Mouse (Mus musculus) intestine, embryonic 16.5 days (tissue): ENCODE measurements around the gene Ercc1. TPM values are rescaled to one million over a fixed set of nuclear protein-coding genes. Genes with fewer than 3 reads are reported as not detected.

Source experiments
- ATAC-seq: fragments of 200-750 bp; cut with Nextera tagmentation; 2 replicates; pipeline ENCODE4 v1.8.0; 2017; ENCODE audit warnings: moderate TSS enrichment, moderate library complexity
- H3K27ac ChIP-seq: fragments of 300-500 bp; sonication (generic); 2 replicates; pipeline ENCODE4 v1.5.1; 2014; ENCODE audit warnings: mild to moderate bottlenecking, low read length
- H3K27me3 ChIP-seq: fragments of 300-500 bp; sonication (generic); replicated peaks from 2 replicates; pipeline ENCODE4 v1.6.1; 2014; ENCODE audit warnings: low read length, control low read depth, mixed read lengths; ENCODE audit not compliant: control insufficient read depth, insufficient read depth
- H3K36me3 ChIP-seq: fragments of 300-500 bp; sonication (generic); 2 replicates; pipeline ENCODE4 v1.6.1; 2014; ENCODE audit warnings: low read length, control low read depth; ENCODE audit not compliant: control insufficient read depth, insufficient read depth
- H3K4me1 ChIP-seq: fragments of 300-500 bp; sonication (generic); 2 replicates; pipeline ENCODE4 v1.6.1; 2014; ENCODE audit warnings: low read length, control low read depth, mixed read lengths; ENCODE audit not compliant: control insufficient read depth, insufficient read depth
- H3K4me2 ChIP-seq: fragments of 300-500 bp; sonication (generic); 2 replicates; pipeline ENCODE4 v1.6.1; 2014; ENCODE audit warnings: low read depth, low read length, control low read depth
- H3K4me3 ChIP-seq: fragments of 300-500 bp; sonication (generic); 2 replicates; pipeline ENCODE4 v1.5.1; 2014; ENCODE audit warnings: mild to moderate bottlenecking, low read length
- H3K9ac ChIP-seq: fragments of 300-500 bp; sonication (generic); 2 replicates; pipeline ENCODE4 v1.6.1; 2014; ENCODE audit warnings: low read depth, low read length
- H3K9me3 ChIP-seq: fragments of 300-500 bp; sonication (generic); 2 replicates; pipeline ENCODE4 v1.6.1; 2016; ENCODE audit warnings: low read length, control low read depth; ENCODE audit not compliant: control insufficient read depth
- WGBS: fragments of 180-500 bp; shearing (Covaris S2); extraction: QIAGEN DNeasy Blood & Tissue Kit; methylation state at CpG from one replicate; pipeline ENCODE4 v1.1.7; 2014; 5-methylcytosine and 5-hydroxymethylcytosine counted together
- microRNA counts: library from miRNA; unstranded; fragments of <30 nt; microRNA quantifications from one replicate; lab custom pipeline; 2016
- microRNA-seq: library from miRNA; unstranded; fragments of <30 nt; microRNA quantifications from one replicate; pipeline ENCODE4, GENCODE M21; 2016
- polyA plus RNA-seq: library from polyadenylated mRNA; unstranded; fragments of >200 nt; fragmentation: Nextera tagmentation; extraction: Ambion mirVana; gene quantifications from 2 replicates; pipeline ENCODE4 v1.2.1, GENCODE M21; 2015

Gene Ercc1
- polyA plus RNA-seq, 1 experiment from 2014 or later = 51.3 TPM

- peak; percentile 51; the same call in 1 of the 2 replicates for ATAC-seq
- Histone ChIP-seq H3K4me2 (peak overlapping the region; percentile 67), H3K27ac (no peak overlapping the region), H3K27me3 (peaks cover 16% of the 10 kb centered on the region), H3K9ac (peak overlapping the region; percentile 49), H3K4me3 (peak overlapping the region; percentile 34), H3K4me1 (peaks cover 11% of the 10 kb centered on the region), H3K36me3 (no peaks in the 10 kb centered on the region), H3K9me3 (0 out of 2 replicates have a peak, but pooled peaks cover 4% of the 10 kb centered on the region)
- 4% methylated on average over 27 of the region's 27 CpGs for WGBS
These were observed 55.1 kb downstream of the Ercc1 start for GRCm38 (mm10) chr7:19399496-19400280.

DNA sequence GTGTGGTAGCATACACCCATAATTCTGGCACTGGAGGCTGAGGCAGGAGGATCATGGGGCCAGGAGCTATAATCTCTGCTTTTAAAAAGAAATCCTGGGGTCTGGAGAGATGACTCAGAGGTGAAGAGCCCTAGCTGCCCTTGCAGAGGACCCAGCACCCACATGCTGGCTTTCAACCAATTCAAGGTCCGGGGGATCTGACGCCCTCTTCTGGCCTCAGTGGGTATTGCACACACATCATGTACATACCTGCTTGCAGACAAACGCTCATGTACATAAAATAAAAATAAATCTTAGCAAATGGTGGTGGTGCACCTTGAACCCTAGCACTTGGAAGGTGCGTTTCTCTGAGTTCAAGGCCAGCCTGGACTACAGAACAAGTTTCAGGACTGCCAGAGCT is 56.4 kb downstream of the Ercc1 start:
- Histone ChIP-seq H3K9ac (no peak overlapping the region), H3K4me3 (no peak overlapping the region), H3K27ac (no peak overlapping the region), H3K9me3 (0 out of 2 replicates have a peak, but pooled peaks cover 4% of the 10 kb centered on the region), H3K36me3 (no peaks in the 10 kb centered on the region), H3K4me1 (peaks cover 11% of the 10 kb centered on the region), H3K27me3 (peaks cover 17% of the 10 kb centered on the region), H3K4me2 (no peak overlapping the region)
- 81% methylated on average over 4 of the region's 4 CpGs for WGBS
- ATAC-seq = no peak

GRCm38 (mm10) chr7:19402535-19403112 is 58.0 kb downstream of the Ercc1 start:
- 84% methylated on average over 9 of the region's 9 CpGs for WGBS
- no peak for ATAC-seq
- H3K9ac ChIP-seq = no peak overlapping the region
- H3K27ac ChIP-seq = no peak overlapping the region
- H3K9me3 ChIP-seq = 0 out of 2 replicates have a peak, but pooled peaks cover 4% of the 10 kb centered on the region
- H3K27me3 ChIP-seq = peaks cover 17% of the 10 kb centered on the region
- H3K4me3 ChIP-seq = no peak overlapping the region
- no peaks in the 10 kb centered on the region for H3K36me3 ChIP-seq
- peaks cover 11% of the 10 kb centered on the region for H3K4me1 ChIP-seq
- H3K4me2 ChIP-seq = no peak overlapping the region

GRCm38 (mm10) chr7:19403731-19404296 is 59.2 kb downstream of the Ercc1 start, which contains the start of gene Klc3:
Gene Klc3 (minus strand): TSS chr7:19404104.
- ATAC-seq = peak; percentile 86
- Histone ChIP-seq H3K4me3 (peak within 1 kb of the TSS; percentile 70), H3K27ac (no peak within 1 kb of the TSS), H3K9ac (peak within 1 kb of the TSS; percentile 69), H3K4me1 (peaks cover 11% of the 10 kb centered on the region), H3K4me2 (peak within 1 kb of the TSS; percentile 99), H3K36me3 (no peaks in the 10 kb centered on the region), H3K27me3 (peaks cover 17% of the 10 kb centered on the region), H3K9me3 (0 out of 2 replicates have a peak, but pooled peaks cover 4% of the 10 kb centered on the region)
- under 1% methylated on average over 62 of the region's 62 CpGs for WGBS

DNA sequence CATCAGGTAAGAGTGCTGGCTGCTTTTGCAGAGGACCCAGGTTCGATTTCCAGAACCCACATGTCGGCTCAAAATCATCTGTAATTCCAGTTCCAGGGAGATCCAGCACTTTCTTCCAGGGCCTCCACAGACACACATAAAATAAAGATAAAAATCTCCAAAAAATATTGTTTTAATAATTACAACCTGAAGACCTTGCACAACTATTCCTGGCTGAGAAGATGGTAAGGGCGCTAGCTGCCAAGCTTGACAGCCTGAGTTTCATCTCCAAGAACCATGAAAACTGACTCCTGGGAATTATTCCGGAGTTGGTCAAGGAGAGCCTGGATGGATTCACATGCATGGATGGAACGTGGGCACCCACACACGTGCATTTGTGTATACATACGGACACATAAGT is 59.9 kb downstream of the Ercc1 start, which contains the start of gene Ckm:
Gene Ckm, plus strand, starts transcription at position 301 of the 400 bp plus-strand sequence.
- H3K9me3 ChIP-seq = 0 out of 2 replicates have a peak, but pooled peaks cover 4% of the 10 kb centered on the region
- no peak for ATAC-seq
- H3K27ac ChIP-seq = no peak within 1 kb of the TSS
- WGBS = 45% methylated on average over 7 of the region's 7 CpGs
- H3K27me3 ChIP-seq = peaks cover 17% of the 10 kb centered on the region
- H3K4me1 ChIP-seq = peaks cover 8% of the 10 kb centered on the region
- peak within 1 kb of the TSS; percentile 99 for H3K4me2 ChIP-seq
- H3K4me3 ChIP-seq = peak within 1 kb of the TSS; percentile 70
- H3K36me3 ChIP-seq = no peaks in the 10 kb centered on the region
- H3K9ac ChIP-seq = peak within 1 kb of the TSS; percentile 69

DNA sequence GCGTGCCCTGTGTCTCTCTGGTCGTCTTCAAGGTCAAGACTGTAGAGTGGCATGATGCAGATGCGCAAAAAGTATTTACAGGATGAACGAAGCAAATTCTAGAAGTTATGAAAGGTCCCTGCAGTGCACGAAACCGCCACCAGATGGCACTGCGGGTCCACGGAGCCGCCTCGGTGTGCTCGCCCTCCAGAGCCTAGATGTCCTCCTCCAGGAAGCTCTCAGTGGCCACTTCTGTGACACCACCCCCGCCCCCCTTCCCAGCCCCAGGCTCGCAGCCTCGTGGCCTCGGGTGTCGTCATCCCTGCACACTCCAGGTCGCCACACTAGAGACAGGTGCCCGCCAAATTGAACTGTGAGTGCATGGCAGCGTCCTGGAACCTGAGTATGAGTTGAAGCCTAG is 60.8 kb downstream of the Ercc1 start:
- Histone ChIP-seq H3K4me1 (0 out of 2 replicates have a peak, but pooled peaks cover 3% of the 10 kb centered on the region), H3K27ac (no peak overlapping the region), H3K27me3 (peaks cover 17% of the 10 kb centered on the region), H3K9me3 (0 out of 2 replicates have a peak, but pooled peaks cover 4% of the 10 kb centered on the region), H3K9ac (no peak overlapping the region), H3K4me2 (peak overlapping the region; percentile 13; the same call in 1 of the 2 replicates), H3K36me3 (no peaks in the 10 kb centered on the region), H3K4me3 (no peak overlapping the region)
- WGBS = 2% methylated on average over 19 of the region's 19 CpGs
- ATAC-seq = peak; percentile 54; the same call in 1 of the 2 replicates

MicroRNAs within 50 kb of the gene (microRNA counts, 519-probe panel; counts per million panel counts)
- 35.7 counts per million for microRNA mmu-miR-343 (lab: Ali Mortazavi, UCI)

Small RNA genes lying within 50 kb of the gene (microRNA-seq; reads per million reads assigned to microRNA genes)
- gene Mir343 = not detected

Other genes with a start within 250 kb of the Ercc1 start
- 1.5 and 2.1 TPM in 2 replicates for gene Gm4969, start 226.4 kb upstream of the Ercc1 start, polyA plus RNA-seq
- 10.8 and 11.0 TPM in 2 replicates for gene Fbxo46, start 224.9 kb upstream of the Ercc1 start, polyA plus RNA-seq
- gene Qpctl, start 195.5 kb upstream of the Ercc1 start, polyA plus RNA-seq = 10.5 and 11.1 TPM in 2 replicates
- 119 and 132 TPM in 2 replicates for gene Snrpd2, start 195.1 kb upstream of the Ercc1 start, polyA plus RNA-seq
- gene Gipr, start 178.7 kb upstream of the Ercc1 start, polyA plus RNA-seq = 3.1 and 3.6 TPM in 2 replicates
- 7.1 and 8.4 TPM in 2 replicates for gene Eml2, start 168.4 kb upstream of the Ercc1 start, polyA plus RNA-seq
- 1.6 and 2.1 TPM in 2 replicates for gene Gpr4, start 132.2 kb upstream of the Ercc1 start, polyA plus RNA-seq
- 40.6 and 40.9 TPM in 2 replicates for gene Opa3, start 116.4 kb upstream of the Ercc1 start, polyA plus RNA-seq
- 106 and 120 TPM in 2 replicates for gene Vasp, start 73.0 kb upstream of the Ercc1 start, polyA plus RNA-seq
- 0.29 and 0.32 TPM in 2 replicates for gene Ppm1n, start 64.7 kb upstream of the Ercc1 start, polyA plus RNA-seq
- gene Rtn2, start 62.2 kb upstream of the Ercc1 start, polyA plus RNA-seq = 10.3 and 11.8 TPM in 2 replicates
- 0.10 and 0.21 TPM in 2 replicates for gene Fosb, start 34.7 kb upstream of the Ercc1 start, polyA plus RNA-seq
- gene Cd3eap, start 14.7 kb downstream of the Ercc1 start, polyA plus RNA-seq = 19.1 and 24.3 TPM in 2 replicates
- gene Ppp1r13l, start 15.0 kb downstream of the Ercc1 start, polyA plus RNA-seq = 3.1 and 4.2 TPM in 2 replicates
- gene Ercc2, start 37.2 kb downstream of the Ercc1 start, polyA plus RNA-seq = 15.5 and 17.6 TPM in 2 replicates
- 2.7 and 2.9 TPM in 2 replicates for gene Klc3, start 59.3 kb downstream of the Ercc1 start, polyA plus RNA-seq
- 15.3 and 17.6 TPM in 2 replicates for gene Ckm, start 60.0 kb downstream of the Ercc1 start, polyA plus RNA-seq
- 3.7 and 4.4 TPM in 2 replicates for gene Mark4, start 114.0 kb downstream of the Ercc1 start, polyA plus RNA-seq
- gene Exoc3l2, start 118.6 kb downstream of the Ercc1 start, polyA plus RNA-seq = 0.27 and 0.46 TPM in 2 replicates
- 1.4 and 2.0 TPM in 2 replicates for gene Bloc1s3, start 163.6 kb downstream of the Ercc1 start, polyA plus RNA-seq
- 147 and 159 TPM in 2 replicates for gene Trappc6a, start 163.6 kb downstream of the Ercc1 start, polyA plus RNA-seq
- gene Nkpd1, start 173.1 kb downstream of the Ercc1 start, polyA plus RNA-seq = 0.06 and 0.07 TPM in 2 replicates
- 15.5 and 18.6 TPM in 2 replicates for gene Ppp1r37, start 218.3 kb downstream of the Ercc1 start, polyA plus RNA-seq
- 0.42 and 0.64 TPM in 2 replicates for gene Zfp296, start 232.5 kb downstream of the Ercc1 start, polyA plus RNA-seq
- 132 and 137 TPM in 2 replicates for gene Gemin7, start 232.8 kb downstream of the Ercc1 start, polyA plus RNA-seq